Mouse (Mus musculus) urinary bladder, adult 18-20 months (tissue): ENCODE data around the gene Zfp57.
"Not testable (repeated sequence)": the region's sequence is repeated elsewhere in the genome, so short reads cannot be mapped to it uniquely, and the experiment has no call there.

Source experiments
- DNase-seq, 2 experiments: peaks; one replicate each; pipeline ENCODE4 v3.0.0; 2022; ENCODE audit warnings: low spot score in 2 of 2, mixed read lengths in 2 of 2

Zfp57 gene

DNA sequence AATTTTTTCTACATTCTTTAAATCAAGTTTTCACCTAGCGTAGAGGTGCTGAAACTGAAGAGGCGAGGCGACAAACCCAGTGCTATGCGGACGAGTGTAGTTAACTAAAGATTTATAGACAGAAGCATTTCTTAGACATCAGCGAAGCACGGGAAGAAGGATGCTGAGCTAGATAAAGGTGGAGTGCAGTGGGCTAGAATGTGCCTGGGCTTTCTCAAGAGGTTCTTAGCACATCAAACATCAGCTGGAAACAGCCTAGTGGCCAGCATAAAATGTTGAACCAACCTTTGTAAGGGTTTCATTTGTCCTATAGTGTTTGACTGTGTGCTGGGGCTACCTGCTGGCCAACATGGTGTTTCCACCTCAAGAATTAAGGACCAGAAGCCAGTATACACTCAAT is at the start of gene Zfp57:
Zfp57 (plus strand) TSS at position 301 of the 400 bp plus-strand sequence.
- DNase-seq, result no peak

- DNase-seq, result no peak
Observed at GRCm38 (mm10) chr17:36952631-36953030, 48.3 kb upstream of the Zfp57 start.

GRCm38 (mm10) chr17:36953062-36953461 is 47.9 kb upstream of the Zfp57 start:
- no peak for DNase-seq

DNA sequence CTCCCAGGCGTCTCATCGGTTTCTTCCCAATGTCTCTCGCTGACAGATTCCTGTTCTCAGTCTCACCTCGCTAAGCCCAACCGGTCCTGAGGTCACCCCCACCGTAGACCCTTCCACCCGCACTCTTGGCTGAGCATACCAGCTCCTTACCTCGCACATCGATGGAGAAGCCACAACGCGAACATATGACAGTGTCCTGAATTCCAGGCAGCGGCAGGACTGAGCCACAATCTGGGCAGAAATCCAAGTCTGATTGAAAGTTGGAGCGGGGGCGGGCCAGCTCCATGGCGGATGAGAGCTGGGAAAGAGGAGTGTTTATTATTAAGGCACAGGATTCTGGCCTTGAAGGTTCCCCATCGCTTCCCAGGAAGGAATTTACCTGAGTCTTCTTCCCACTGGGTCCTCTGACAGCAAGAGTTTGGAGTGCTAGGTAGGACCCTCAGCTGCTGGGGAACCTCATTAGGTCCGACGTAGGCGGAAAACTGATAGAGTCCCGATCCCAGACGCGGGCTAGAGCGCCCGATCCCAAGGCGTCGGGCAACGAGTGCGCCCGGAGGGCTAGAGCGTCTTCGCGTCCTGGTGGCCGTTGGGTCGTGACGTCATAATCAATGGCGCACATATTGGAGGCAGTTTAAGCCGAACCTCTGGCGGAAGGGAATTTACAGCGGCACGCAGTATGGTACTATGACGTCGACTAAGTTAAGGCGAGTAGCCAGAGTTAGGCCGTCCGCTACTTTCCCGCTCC is 42.8 kb upstream of the Zfp57 start, which contains the start of the genes Znrd1 and Znrd1as:
Znrd1 (minus strand) TSS at position 561 of the 745 bp plus-strand sequence.
Znrd1as (plus strand) TSS at position 594 of the 745 bp plus-strand sequence.
- DNase-seq, result peak; percentile 83 to 90

GRCm38 (mm10) chr17:36958884-36959283 is 42.1 kb upstream of the Zfp57 start:
- DNase-seq, result no peak

GRCm38 (mm10) chr17:36961125-36961524 is 39.8 kb upstream of the Zfp57 start:
- no peak for DNase-seq

DNA sequence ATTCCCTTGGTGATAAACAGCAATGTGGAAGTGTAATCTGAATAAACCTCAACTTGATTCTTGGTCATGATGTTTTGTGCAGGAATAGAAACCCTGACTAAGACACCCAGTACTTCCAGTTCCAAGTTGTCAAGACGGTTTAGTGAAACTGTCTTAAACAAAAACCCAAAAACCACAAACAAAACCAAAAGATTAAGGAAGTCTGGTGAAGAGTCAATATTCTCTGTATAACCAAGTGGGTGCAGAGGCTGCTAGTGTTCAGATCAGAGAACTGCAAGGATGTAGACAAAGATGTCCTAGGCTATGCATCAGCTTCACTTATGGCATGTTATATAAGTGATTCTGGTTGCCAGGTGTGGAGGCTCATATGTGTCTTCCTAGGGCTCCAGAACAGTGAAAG is 34.1 kb upstream of the Zfp57 start:
- no peak for DNase-seq

DNA sequence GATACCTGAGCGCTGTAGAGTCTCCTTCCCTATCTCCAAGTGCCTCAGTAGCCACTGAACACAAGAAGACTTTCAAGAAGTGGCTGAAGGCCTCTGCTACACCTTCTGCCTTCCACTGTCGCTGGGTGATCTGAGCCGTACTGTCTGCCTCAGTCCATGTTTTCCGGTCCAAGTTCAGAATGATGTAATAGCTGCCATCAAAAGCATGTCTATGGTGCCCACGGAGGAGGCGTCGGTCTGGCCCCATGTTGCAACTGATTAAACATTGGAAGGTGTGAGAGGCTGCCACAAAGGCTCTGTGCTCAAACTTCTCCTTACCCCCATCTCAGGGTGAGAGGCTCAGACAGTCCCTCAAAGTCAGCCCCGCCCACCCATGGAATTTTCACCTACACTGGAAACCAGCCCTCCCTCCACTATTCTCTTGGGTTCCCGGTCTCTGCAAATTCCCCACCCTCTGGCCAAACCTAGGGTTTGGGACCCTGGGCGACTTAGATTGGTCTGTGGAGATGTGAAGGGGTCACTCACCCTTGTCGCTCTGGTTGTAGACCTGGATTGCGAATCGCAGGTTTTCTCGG is 30.6 kb upstream of the Zfp57 start:
- no peak for DNase-seq

DNA sequence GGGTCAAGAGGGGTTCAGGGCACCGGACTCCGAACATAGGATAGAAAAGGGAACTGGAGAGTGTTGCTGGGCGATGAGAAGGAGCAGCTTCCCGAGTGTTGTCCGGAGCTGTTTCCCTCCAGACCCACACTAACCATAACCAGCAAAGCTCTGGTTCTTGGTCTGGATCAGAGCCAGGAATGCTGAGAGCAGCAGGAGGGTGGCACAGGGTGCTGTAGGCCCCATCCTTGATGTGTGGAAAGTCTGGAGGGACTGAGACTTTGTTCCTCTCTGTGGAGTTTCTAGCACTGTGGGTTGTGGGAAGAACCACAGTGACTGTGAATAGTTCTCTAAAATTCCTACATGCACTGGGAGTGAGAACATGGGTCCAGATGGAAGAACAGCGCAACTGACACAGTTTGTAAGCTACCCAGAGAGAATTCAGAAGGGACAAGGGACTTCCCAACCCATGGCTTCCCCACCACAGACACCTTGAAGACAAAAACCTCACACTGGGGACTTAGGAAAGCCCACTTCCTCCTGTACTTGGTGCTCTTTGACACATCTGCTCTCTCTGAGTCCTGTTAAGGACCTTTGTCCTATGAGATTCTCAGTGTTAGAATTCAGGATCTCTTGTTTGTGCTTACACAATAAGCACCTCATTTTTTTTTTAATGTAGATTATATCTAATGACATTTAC is 29.7 kb upstream of the Zfp57 start:
- no peak for DNase-seq

- no peak for DNase-seq
Observed at GRCm38 (mm10) chr17:36972791-36973190, 28.2 kb upstream of the Zfp57 start.

DNA sequence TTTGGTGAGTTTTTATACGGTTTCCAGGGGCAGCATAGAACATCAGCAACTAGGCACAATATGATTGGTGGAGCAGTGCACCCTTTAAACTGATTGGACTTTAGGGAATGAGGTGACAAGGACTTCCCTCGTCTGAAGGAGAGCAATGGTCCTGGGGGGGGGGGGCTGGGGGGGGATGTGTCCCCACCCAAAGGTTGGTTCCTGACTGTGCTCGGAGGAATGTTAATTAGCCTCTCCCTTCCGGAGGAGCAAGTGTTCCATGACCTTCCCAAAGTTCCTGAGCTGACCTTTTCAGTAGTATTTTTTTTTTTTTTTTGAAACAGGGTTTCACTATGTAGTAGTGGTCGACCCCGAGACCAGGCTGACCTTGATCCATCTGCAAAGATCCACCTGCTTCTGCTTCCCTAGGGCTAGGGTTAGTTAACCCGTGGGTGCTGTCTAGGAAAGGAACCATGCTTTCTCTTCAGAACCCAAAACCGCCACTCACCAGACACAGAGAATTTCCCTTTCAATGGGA is 27.6 kb upstream of the Zfp57 start:
- DNase-seq, result no peak

DNA sequence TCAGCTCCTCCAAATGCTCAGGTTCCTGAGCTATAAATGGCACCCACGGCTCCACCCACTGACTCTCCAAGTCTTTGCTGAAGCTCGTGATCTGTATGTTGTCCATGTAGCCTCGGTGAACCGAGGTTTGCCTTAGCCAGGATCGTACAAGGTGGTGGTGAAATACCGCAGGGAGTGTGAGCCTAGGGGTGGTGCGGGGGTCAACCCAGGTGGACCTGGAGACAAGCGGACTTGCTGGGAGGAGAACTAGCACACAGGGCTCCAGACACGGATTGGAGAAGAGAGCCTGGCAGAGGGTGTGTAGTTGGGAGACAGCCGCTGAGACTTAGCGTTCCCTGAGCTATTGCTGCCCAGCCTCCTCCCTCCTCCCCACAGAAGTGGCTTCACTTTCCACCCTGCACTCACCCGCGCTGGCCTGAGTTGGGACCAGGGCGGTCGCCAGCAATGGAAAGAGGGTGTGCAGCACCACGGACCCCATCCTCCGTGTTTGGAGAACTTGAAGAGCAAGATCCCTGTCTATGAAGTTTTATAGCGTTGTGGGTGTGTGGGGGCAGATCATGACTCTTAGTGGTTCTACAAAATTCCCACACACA is 19.6 kb upstream of the Zfp57 start, which contains the start of gene 2410137M14Rik:
2410137M14Rik (minus strand) TSS at position 17 of the 593 bp plus-strand sequence.
- DNase-seq, result no peak

DNA sequence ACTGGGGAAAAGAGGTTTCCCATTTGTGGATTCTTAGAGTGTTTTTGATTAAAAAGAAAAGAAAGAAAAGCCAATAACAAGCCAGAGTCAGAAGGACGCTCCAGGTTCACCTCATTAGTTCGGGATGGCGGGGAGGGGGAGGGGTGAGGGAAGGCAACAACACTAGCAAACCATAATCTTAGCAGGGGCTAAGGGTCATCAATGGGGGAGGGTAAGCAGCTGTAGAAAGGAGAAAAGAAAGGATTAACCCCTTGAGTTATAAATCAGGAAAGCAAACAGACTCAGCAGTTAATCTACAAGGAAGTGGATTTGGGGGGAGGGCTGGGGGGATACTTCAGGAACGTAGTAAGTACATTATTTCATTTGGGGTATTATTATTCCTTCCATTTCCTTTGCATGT is 19.1 kb upstream of the Zfp57 start:
- DNase-seq, result no peak

- no peak for DNase-seq
Observed at GRCm38 (mm10) chr17:36982253-36983155, 18.5 kb upstream of the Zfp57 start.

DNA sequence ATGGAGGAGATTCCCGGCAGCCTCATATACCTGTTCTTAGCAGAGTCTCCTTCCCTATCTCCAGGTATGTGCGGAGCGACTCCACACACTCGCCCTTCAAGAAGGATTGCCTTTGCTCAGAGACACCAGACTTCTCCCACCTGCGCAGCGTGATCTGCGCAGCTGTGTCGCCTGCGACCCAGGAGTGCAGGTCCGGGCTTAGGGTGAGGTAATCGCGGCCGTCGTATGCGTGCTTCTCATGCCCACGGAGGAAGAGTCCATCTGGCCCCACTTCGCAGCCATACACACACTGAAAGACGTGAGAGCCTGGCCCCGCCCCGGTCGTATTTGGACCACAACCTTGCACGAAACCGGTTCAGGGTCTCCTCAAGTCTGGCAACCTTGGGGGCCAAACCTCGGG is 12.5 kb upstream of the Zfp57 start:
- DNase-seq, result no peak

- no peak for DNase-seq
Observed at GRCm38 (mm10) chr17:36989437-36989836, 11.5 kb upstream of the Zfp57 start, which contains the start of gene H2-M5. Gene H2-M5 (minus strand): TSS chr17:36989537.

- not testable (repeated sequence) for DNase-seq
Observed at GRCm38 (mm10) chr17:36990630-36991029, 10.3 kb upstream of the Zfp57 start.

GRCm38 (mm10) chr17:36992336-36993104 is 8.4 kb upstream of the Zfp57 start:
- DNase-seq, result no peak

- DNase-seq, result no peak
Observed at GRCm38 (mm10) chr17:36993770-36994325, 7.1 kb upstream of the Zfp57 start.

DNA sequence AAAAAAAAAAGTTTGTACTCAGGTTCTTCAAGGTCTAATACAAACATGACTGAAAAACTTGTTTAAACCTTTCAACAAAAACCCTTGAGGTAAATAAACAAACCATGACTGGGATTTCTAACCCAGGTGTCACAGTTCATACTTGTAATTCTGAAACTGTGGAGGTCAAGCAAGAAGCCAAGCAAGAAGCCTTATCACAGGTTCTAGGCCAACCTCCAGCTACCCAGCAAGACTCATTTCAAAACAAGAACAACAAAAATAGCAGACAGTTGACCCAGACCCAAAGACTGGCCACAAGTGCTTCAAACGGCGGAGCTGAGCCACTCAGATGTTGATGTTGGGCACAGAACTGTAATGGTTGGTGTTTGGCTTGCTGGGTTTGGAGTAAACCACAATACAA is 6.4 kb upstream of the Zfp57 start:
- no peak for DNase-seq
